ENCODE assay signal across 22 mouse cellular contexts in genomic region chr9:118582757-118583156, GRCm38 (mm10). TPM values are rescaled to one million over a fixed set of nuclear protein-coding genes. Genes with fewer than 3 reads are reported as not detected.
DNase-seq lines count a peak whose midpoint lies in the region; ATAC-seq and TF ChIP-seq lines count a peak whose summit lies in the region.
"Had no signal": no experiment of that assay in that cellular context is flagged by ENCODE, and none has a peak within 500 bp of the region (broad histone marks: within the 10 kb centered on the region; RNA-seq: fewer than 3 reads in every experiment).

No protein-coding gene starts in this region.

- H3K4me1 ChIP-seq in heart, embryonic 16.5 days (ENCODE audit: control insufficient read depth, insufficient read depth, low read length) = peaks cover 7% of the 10 kb centered on the region; the same call in 1 of the 2 replicates
- H3K4me1 ChIP-seq in forebrain, postnatal 0 days (ENCODE audit: insufficient read depth) = no peaks in the 10 kb centered on the region
- H3K4me1 ChIP-seq: embryonic facial prominence, embryonic 12.5 days; limb, embryonic 13.5 days; midbrain, embryonic 13.5 days had no signal

- WGBS in heart, embryonic 16.5 days = 57% methylated on average over 6 of the region's 6 CpGs
- WGBS in forebrain, postnatal 0 days = 81% methylated on average over 6 of the region's 6 CpGs

- no peak for DNase-seq in heart, adult 9 months (ENCODE audit: low spot score in 2 of 2)
- DNase-seq in thymus, postnatal 25 days = peak; percentile 54
- no peak for DNase-seq in cerebellum, adult 9-11 months
- no peak for DNase-seq in forebrain, postnatal 0 days
- DNase-seq: B cell, adult 2 months; cerebellum, adult 2 months; gastrocnemius, postnatal 36 days; heart, postnatal 4 days; lung, embryonic 14.5 days; right cerebral cortex, postnatal 14 days had no signal

- TF ChIP-seq CTCF in forebrain, postnatal 0 days (IDR thresholded peaks at IDR 0.05; ENCODE audit: low read depth) = no peak

- no peaks in the 10 kb centered on the region for H3K27me3 ChIP-seq in heart, embryonic 16.5 days (ENCODE audit: control insufficient read depth, insufficient read depth, low read length)
- no peaks in the 10 kb centered on the region for H3K27me3 ChIP-seq in forebrain, postnatal 0 days (ENCODE audit: insufficient read depth, low read length)
- H3K27me3 ChIP-seq: embryonic facial prominence, embryonic 12.5 days; forebrain, embryonic 15.5 days; heart, embryonic 12.5 days; limb, embryonic 13.5 days; midbrain, embryonic 13.5 days had no signal

- no peak overlapping the region for H3K9ac ChIP-seq in heart, embryonic 16.5 days (ENCODE audit: low read length)
- H3K9ac ChIP-seq in forebrain, postnatal 0 days = no peak overlapping the region
- H3K9ac ChIP-seq: embryonic facial prominence, embryonic 12.5 days; forebrain, embryonic 15.5 days; heart, embryonic 12.5 days; limb, embryonic 13.5 days; lung, embryonic 14.5 days; midbrain, embryonic 13.5 days had no signal

- no peak overlapping the region for H3K4me3 ChIP-seq in heart, embryonic 16.5 days (ENCODE audit: low read length)
- no peak overlapping the region for H3K4me3 ChIP-seq in forebrain, postnatal 0 days (ENCODE audit: low read depth, low read length)
- H3K4me3 ChIP-seq: embryonic facial prominence, embryonic 12.5 days; erythroblast, embryonic 14.5 days; forebrain, embryonic 15.5 days; heart, embryonic 12.5 days; limb, embryonic 13.5 days; midbrain, embryonic 13.5 days had no signal

- peaks cover 15% of the 10 kb centered on the region; the same call in 1 of the 2 replicates for H3K36me3 ChIP-seq in heart, embryonic 16.5 days (ENCODE audit: control insufficient read depth, insufficient read depth)
- H3K36me3 ChIP-seq in forebrain, postnatal 0 days (ENCODE audit: insufficient read depth) = peaks cover 10% of the 10 kb centered on the region

- 0 out of 2 replicates have a peak, but pooled peaks have one; percentile 35 for ATAC-seq in heart, embryonic 16.5 days (replicated peaks; ENCODE audit: extremely low read depth, insufficient read depth, low FRiP score)
- peak; percentile 81 for ATAC-seq in common myeloid progenitor, adult 5-6 weeks (replicated peaks; ENCODE audit: low read depth, poor library complexity, severe bottlenecking)
- peak; percentile 50 for ATAC-seq in megakaryocyte progenitor cell, adult 5-6 weeks (replicated peaks; ENCODE audit: poor library complexity)
- ATAC-seq in forebrain, postnatal 0 days = no peak
- ATAC-seq: forebrain, embryonic 15.5 days; hindbrain, embryonic 16.5 days; intestine, embryonic 16.5 days; midbrain, embryonic 13.5 days had no signal

- H3K9me3 ChIP-seq in heart, embryonic 16.5 days (replicated peaks; ENCODE audit: control insufficient read depth, low read length) = no peaks in the 10 kb centered on the region
- H3K9me3 ChIP-seq in forebrain, postnatal 0 days (ENCODE audit: low read length) = no peaks in the 10 kb centered on the region
- H3K9me3 ChIP-seq: embryonic facial prominence, embryonic 12.5 days; forebrain, embryonic 15.5 days; heart, embryonic 12.5 days; limb, embryonic 13.5 days; midbrain, embryonic 13.5 days had no signal

- no peak overlapping the region for H3K27ac ChIP-seq in heart, embryonic 16.5 days (ENCODE audit: low read length)
- H3K27ac ChIP-seq in forebrain, postnatal 0 days (ENCODE audit: low read depth, low read length) = no peak overlapping the region
- H3K27ac ChIP-seq: embryonic facial prominence, embryonic 12.5 days; forebrain, embryonic 15.5 days; limb, embryonic 13.5 days; macrophage; midbrain, embryonic 13.5 days had no signal

- no peak overlapping the region for H3K4me2 ChIP-seq in heart, embryonic 16.5 days (ENCODE audit: low read depth, low read length)
- H3K4me2 ChIP-seq in forebrain, postnatal 0 days (ENCODE audit: low read depth) = no peak overlapping the region
- H3K4me2 ChIP-seq: embryonic facial prominence, embryonic 12.5 days; forebrain, embryonic 15.5 days; heart, embryonic 12.5 days; limb, embryonic 13.5 days; lung, embryonic 14.5 days; midbrain, embryonic 13.5 days had no signal

RNA-seq across cellular contexts. Expression of gene Itga9, which starts 23.7 kb away (rescaled TPM):
- 3.1 and 8.8 TPM in 2 replicates for polyA plus RNA-seq in heart, embryonic 16.5 days (2015; fragmentation: Nextera tagmentation; extraction: Ambion mirVana)
- total RNA-seq in common myeloid progenitor, adult 5-6 weeks (2017) = 3.0 and 7.0 TPM in 2 replicates
- 0.32 and 0.66 TPM in 2 replicates for total RNA-seq in megakaryocyte progenitor cell, adult 5-6 weeks (2015)
- total RNA-seq in megakaryocyte progenitor cell, adult 5-6 weeks (2017) = 0.08 and 0.71 TPM in 2 replicates
- total RNA-seq in forebrain, postnatal 0 days (2014; rRNA removed) = 2.6 and 3.3 TPM in 2 replicates
- polyA plus RNA-seq in forebrain, postnatal 0 days (2015; fragmentation: Nextera tagmentation; extraction: Ambion mirVana) = 0.57 and 0.99 TPM in 2 replicates
